Mouse (Mus musculus) liver, postnatal 0 days (tissue): ENCODE results near the gene Vmn2r5. TPM values are rescaled to one million over a fixed set of nuclear protein-coding genes. Genes with fewer than 3 reads are reported as not detected.
"Not testable (repeated sequence)": the region's sequence is repeated elsewhere in the genome, so short reads cannot be mapped to it uniquely, and the experiment has no call there.

ENCODE experiments used
- ATAC-seq: fragments of 200-750 bp; cut with Nextera tagmentation; 2 replicates; pipeline ENCODE4 v1.8.0; 2017; ENCODE audit warnings: mild to moderate bottlenecking, moderate library complexity
- DNase-seq: peaks from one replicate; pipeline ENCODE4 v3.0.0-alpha.2; 2016
- H3K27ac ChIP-seq: fragments of 300-500 bp; sonication (generic); 2 replicates; pipeline ENCODE4 v1.5.1; 2014; ENCODE audit warnings: antibody characterized with exemption, moderate library complexity, mild to moderate bottlenecking, low read depth
- H3K27me3 ChIP-seq: fragments of 300-500 bp; sonication (generic); 2 replicates; pipeline ENCODE4 v1.6.1; 2014; ENCODE audit warnings: low read length, control low read depth, mixed read lengths; ENCODE audit not compliant: insufficient read depth
- H3K36me3 ChIP-seq: fragments of 300-500 bp; sonication (generic); replicated peaks from 2 replicates; pipeline ENCODE4 v1.6.1; 2014; ENCODE audit warnings: mild to moderate bottlenecking, control low read depth, low read length, moderate library complexity, mixed read lengths; ENCODE audit not compliant: insufficient read depth
- H3K4me1 ChIP-seq: fragments of 300-500 bp; sonication (generic); 2 replicates; pipeline ENCODE4 v1.6.1; 2014; ENCODE audit warnings: antibody characterized with exemption, mild to moderate bottlenecking, control low read depth; ENCODE audit not compliant: insufficient read depth
- H3K4me2 ChIP-seq: fragments of 300-500 bp; sonication (generic); 2 replicates; pipeline ENCODE4 v1.6.1; 2014; ENCODE audit warnings: low read depth, mild to moderate bottlenecking, low read length, moderate library complexity, mixed read lengths
- H3K4me3 ChIP-seq: fragments of 300-500 bp; sonication (generic); 2 replicates; pipeline ENCODE4 v1.5.1; 2014; ENCODE audit warnings: low read depth, low read length
- H3K9ac ChIP-seq: fragments of 300-500 bp; sonication (generic); replicated peaks from 2 replicates; pipeline ENCODE4 v1.6.1; 2014; ENCODE audit warnings: mild to moderate bottlenecking, moderate library complexity
- H3K9me3 ChIP-seq: fragments of 300-500 bp; sonication (generic); 2 replicates; pipeline ENCODE4 v1.6.1; 2016; ENCODE audit warnings: mild to moderate bottlenecking, control low read depth, low read length, mixed read lengths
- WGBS: fragments of 180-500 bp; shearing (Covaris S2); extraction: QIAGEN DNeasy Blood & Tissue Kit; methylation state at CpG from one replicate; pipeline ENCODE4 v1.1.7; 2014; ENCODE audit not compliant: insufficient replicate concordance; 5-methylcytosine and 5-hydroxymethylcytosine counted together
- polyA plus RNA-seq: library from polyadenylated mRNA; unstranded; fragments of >200 nt; fragmentation: Nextera tagmentation; extraction: Ambion mirVana; gene quantifications from 2 replicates; pipeline ENCODE4 v1.2.1, GENCODE M21; 2015

Gene Vmn2r5
- not detected in 2 replicates for polyA plus RNA-seq

DNA sequence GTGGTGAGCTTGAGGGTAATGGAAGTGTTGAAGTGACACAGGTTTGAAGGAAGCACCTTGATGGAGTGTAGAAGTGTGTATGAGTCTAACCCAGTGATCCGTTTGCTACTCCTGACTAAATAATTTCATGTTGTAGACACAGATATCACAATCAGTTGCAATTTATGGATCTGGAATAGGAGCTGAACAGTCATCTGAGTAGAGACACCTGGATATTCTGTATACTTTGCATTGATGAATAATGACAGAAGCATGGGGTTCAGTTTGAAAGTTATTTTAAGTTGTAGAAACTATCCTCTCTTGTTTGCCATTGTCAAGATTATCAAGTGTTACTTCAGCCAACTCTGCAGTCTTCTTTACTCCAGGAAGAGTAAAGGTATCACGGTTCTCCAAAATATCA lies at the start of gene Vmn2r5:
Gene Vmn2r5, minus strand, starts transcription at position 101 of the 400 bp plus-strand sequence.
- ATAC-seq, H3K9ac ChIP-seq, H3K9me3 ChIP-seq, H3K4me1 ChIP-seq, H3K4me3 ChIP-seq, H3K27ac ChIP-seq, H3K27me3 ChIP-seq, H3K4me2 ChIP-seq, DNase-seq, H3K36me3 ChIP-seq: not testable (repeated sequence)
- WGBS = no CpG with 5 or more reads among the region's 2 CpGs

DNA sequence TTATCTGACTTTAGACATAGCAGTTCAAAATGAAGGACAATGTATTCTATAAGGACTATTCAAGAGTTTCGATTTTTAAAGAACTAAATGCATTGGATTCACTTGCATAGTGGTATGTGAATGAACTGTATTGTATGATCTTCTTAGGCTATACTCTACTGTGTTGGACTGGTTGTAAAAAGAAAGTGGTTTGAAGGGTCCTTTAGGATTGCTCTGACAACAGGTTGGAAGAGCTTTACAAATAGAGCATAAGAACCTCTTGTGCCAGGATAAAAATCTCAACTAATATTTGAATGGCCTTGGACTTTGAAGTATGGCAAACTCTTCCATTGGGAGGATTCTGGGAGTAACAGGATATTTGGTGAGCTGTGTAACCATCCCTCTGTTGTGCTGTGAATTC lies 13.9 kb upstream of the Vmn2r5 start:
- not testable (repeated sequence) for H3K27ac ChIP-seq, H3K27me3 ChIP-seq, H3K4me1 ChIP-seq, ATAC-seq, DNase-seq, H3K9ac ChIP-seq, H3K9me3 ChIP-seq, H3K4me3 ChIP-seq, H3K4me2 ChIP-seq, H3K36me3 ChIP-seq
- 56% methylated on average over 1 of the region's 1 CpGs for WGBS

Other genes with a start within 250 kb of the Vmn2r5 start
- not detected in 2 replicates for gene Vmn2r3, start 220.1 kb downstream of the Vmn2r5 start, polyA plus RNA-seq
- not detected in 2 replicates for gene Vmn2r4, start 94.5 kb downstream of the Vmn2r5 start, polyA plus RNA-seq
- gene Vmn2r6, start 56.0 kb upstream of the Vmn2r5 start, polyA plus RNA-seq = not detected in 2 replicates